Mouse (Mus musculus): ENCODE results near the gene Col25a1.
A peak's percentile ranks its signal among the peaks of the same experiment; 100 is the strongest.

Gene Col25a1

DNA sequence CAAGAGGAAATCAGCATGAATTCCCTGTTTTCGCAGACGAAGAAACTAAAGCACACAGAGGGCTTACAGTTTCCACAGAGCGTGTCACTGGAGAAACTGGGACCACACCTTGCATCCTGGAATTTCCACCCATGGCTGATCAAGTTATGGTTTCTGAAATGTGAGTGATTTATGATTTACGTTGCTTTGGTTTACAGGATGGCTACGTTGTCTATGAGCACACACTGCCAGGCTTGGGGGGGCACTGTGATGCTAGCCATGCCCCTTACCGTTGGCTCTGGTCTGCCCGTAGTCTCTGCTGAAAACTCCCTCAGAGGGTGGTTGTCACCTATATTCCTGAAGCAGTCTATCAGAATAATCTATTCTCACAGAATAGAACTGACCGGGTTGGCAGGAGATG is at the start of gene Col25a1:
Col25a1 (plus strand) TSS at position 301 of the 400 bp plus-strand sequence.
- DNase-seq (ENCODE audit: low spot score), result no peak

DNA sequence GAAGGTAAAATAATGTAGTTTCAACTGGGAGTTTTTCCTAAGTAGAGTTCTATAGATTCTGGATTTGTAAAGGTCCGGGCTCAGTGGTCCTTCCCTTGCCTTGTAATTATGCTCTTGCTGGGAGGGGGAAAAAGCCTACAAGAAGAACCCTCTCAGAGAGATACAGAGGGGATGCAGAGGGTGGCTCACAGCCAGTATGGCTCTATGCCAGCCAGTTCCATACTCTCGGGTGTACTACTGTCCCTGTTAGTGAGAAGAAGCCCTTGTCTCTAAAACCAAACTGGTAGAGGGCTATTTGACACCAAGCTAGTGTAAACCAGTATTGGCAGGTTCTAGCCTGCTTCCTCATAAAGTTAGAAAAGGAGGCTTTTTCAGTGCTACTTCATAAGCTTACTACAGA is 48.0 kb upstream of the Col25a1 start:
- no peak for DNase-seq (ENCODE audit: low spot score)

DNA sequence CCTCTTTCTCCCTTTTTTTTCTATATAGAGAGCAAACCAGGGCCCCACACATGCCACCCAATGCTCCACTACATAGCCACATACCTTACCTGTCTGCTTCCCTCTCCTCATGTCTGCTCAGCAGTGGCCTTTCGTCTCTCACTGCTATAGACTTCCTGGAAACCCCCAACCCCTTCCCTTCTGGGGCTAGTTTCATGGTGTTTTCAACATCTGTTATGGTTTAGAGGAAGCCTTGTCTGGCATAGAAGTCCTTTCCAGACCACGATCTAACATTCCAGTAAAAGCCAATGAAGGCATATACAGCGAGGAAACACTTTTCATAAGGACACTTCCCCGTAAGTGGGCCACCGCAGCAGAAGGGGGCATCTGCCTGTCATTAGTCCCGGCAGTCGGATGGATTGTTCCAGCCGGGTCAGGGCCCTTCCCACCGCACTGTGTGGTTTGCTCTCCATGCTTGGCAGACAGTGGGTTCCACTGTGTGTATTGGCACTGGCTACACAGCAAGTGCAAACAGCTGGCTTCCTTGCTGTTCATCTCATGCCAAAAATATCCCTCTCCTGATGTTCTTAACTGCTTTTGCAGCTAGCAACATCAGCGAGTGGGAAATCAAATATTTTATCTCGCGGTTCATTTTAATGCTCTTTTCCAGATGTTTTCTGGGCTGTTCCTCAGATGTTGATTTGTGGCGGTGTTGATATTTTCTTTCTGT is 44.8 kb upstream of the Col25a1 start:
- no peak for DNase-seq (ENCODE audit: low spot score)

DNA sequence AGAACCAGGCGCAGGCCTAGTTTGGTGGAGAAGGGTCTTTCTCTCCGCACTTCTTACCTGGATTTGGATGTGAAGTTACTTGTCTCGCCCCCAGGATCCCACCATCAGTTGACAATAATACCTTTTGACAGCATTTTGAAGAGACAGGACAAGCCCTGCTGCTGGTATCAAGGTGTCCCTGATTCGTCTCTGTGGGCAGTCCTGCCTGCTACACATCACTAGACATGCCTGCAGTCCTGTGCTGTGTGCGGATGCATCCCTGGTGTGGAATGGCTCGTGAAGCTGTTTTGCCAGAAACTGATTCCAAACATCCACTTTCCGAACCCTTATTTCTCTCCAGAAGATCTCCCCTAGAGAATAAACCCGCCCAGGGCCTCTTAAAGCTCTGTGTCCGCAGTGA is 43.8 kb upstream of the Col25a1 start:
- no peak for DNase-seq (ENCODE audit: low spot score)

DNA sequence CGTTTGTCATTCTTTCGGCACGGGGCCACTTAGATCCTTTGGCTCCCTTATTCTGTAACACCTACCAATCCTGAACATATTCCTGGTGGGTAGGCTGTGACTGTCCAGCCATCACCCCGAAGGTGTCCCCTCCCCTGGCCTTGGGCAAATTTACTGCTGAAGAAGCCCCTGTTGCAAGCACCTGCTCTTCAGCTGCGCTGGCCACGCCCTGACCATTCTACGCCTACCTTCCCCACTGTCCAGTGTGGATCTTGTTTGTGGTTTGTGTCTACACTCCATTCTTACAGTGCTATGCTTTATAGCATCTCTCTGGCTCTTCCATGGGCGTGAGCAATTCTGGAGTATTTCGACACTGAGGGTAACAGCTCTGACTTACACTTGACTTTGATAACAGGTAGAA is 42.6 kb upstream of the Col25a1 start:
- no peak for DNase-seq (ENCODE audit: low spot score)

DNA sequence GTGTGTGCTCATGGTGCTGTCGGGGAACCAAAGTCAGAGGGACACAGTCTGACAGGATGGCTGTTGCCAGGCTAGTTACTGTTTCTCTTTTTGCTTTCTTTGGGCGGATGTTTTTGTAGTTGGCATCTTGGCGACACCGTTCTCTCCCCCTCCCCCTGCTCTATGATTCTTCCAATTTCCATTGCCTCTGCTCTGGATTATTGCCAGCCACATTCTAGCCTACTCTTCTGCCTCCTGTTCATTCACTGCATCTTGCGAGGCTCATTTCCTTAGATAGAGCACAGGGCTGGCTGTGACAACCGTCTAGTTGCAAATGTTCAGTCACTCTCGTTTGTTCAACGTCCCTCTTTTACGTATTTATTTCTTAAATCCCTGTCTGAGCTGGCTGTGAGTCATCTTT is 40.8 kb upstream of the Col25a1 start:
- DNase-seq (ENCODE audit: low spot score), result no peak

DNA sequence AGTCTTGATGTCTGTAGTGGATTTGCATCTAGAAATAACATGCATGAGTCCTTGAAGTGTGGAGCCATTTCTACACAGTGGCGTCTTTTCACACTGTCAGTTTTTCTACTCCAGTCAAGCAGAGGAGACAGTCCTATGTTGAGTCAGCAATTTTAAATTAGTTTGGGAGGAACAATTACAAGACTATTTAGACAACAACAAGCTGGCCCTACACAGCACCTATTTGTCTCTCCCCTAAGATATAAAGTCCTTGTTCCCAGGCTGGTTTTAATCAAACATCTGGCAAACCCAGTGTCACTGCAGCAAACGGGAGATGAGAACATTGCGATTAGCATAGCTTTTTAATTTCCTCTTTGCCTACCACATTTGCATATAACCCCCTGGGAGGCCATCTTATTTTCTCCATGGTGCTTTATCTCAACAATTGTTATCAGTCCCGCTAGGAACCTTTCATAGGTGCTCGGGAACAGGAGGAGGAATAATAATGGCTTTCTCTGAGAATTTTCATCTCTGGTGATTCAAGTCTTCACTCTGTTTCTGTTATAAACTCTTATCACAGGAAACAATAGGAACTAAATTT is 37.1 kb upstream of the Col25a1 start:
- DNase-seq (ENCODE audit: low spot score), result no peak

DNA sequence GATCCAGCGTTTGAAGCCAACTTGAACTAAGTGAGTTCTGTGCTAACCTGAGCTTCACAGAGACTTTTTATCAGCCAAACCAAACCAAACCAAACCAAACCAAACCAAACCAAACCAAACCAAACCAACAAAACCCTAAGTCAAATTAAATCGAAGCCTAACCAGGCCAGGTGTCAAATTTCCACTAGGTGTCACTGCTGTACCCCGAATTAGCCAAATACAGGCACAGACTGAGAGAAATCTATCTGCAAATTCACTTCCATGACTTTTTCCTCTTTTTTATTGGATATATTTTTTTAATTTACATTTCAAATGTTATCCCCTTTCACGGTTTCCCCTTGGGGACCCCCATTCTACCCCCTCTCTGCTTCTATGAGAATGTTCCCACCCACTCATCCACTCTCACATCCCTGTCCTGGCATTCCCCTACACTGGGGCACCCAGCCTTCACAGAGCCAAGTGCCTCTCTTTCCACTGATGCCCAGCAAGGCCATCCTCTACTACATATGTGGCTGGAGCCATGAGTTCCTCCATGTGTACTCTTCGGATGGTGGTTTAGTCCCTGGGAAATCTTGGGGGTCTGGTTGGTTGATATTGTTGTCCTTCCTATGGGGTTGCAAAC is 36.0 kb upstream of the Col25a1 start:
- no peak for DNase-seq (ENCODE audit: low spot score)

DNA sequence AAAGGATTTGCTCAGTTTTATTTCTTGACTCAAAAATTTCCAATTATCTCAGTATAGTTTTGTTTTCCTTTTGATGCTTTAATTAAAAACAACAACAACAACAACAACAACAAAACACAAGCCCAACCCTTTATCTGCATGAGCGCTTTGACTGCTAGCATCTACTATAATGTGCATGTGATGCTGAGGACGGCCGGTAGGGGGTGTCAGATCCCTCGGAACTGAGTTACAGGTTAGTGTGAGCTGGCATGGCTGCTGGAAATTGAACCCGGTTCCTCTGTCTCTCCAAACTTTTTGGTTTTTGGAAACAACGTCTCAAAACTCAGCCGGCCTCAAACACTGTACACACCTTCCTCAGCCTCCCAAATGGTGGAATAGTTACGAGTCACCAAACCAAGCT is 27.8 kb upstream of the Col25a1 start:
- DNase-seq (ENCODE audit: low spot score), result peak; percentile 33

DNA sequence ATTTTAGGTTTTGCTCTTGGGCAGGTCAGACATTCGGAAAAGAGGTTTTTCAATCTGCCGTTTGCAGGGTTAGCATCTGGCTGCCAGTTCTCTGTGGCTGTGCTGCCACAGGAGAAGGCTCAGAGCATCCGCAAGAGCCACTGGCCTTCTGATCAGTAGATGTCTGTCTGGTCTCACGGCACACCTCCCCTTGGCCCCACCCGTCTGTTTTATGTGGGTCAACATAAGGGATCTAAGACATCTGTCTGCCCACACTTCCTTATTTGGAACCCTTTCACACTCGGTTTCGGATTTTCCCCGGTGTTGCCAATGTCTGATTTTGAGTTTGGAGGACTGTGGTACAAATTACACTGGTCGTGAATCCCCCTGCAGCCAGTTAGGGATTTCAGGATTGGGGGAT is 26.8 kb upstream of the Col25a1 start:
- DNase-seq (ENCODE audit: low spot score), result no peak

DNA sequence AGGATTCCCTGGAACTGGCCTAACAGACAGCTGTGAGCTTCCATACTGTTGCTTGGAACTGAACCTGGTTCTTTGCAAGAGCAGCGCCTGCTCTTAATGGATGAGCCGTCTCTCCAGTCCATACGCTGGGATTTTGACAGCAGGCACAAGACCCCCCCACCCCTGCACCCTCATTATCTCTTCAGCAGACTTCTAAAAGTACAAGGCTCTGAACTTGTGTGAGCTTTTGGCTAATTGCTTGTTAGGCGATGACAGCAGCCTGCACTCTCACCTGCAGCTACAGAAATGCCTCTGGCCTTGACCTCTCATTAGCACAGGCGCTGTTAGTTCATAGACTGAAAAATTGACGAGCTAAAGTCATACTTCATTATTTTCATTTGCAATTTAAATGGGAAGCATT is 14.4 kb upstream of the Col25a1 start:
- DNase-seq (ENCODE audit: low spot score), result no peak

DNA sequence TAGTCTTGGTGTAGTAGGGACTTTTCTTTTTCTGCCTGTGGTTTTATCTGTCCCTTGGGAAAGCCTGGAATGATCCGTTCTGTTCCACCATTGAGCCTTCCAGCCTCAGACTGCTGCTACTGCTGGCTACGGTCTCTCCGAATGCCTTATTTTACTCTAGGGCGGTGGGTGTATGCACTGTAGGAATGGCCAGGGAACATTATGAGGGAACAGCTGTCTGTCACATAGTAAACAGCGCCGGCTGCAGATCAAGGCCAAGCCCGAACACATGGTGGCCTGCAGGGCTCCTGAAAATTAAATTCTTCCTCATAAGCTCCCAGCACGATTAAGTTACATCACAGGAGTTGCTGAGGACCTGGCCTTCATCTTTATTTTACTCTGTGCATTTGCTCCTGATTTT is 3.5 kb upstream of the Col25a1 start:
- DNase-seq (ENCODE audit: low spot score), result no peak

DNA sequence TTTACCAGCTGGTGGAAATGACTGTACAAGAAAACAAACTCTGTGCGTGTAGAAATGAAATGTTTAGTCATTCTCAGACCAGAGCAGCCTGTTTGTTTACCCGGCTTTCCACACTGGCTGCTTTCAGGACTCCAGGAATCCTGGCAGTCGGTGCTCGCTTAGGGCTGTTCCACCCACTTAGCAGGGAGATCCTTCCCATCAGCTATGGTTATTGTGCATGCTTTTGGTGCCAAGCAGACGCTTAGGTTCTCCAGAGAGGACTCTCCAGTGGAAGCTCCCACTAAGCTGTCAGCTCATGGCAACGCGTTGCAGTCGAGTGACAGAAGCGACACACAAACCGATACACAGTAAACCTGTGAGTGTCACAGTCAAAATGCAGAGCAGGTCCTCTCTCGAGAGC is 2.7 kb upstream of the Col25a1 start:
- no peak for DNase-seq (ENCODE audit: low spot score)

DNA sequence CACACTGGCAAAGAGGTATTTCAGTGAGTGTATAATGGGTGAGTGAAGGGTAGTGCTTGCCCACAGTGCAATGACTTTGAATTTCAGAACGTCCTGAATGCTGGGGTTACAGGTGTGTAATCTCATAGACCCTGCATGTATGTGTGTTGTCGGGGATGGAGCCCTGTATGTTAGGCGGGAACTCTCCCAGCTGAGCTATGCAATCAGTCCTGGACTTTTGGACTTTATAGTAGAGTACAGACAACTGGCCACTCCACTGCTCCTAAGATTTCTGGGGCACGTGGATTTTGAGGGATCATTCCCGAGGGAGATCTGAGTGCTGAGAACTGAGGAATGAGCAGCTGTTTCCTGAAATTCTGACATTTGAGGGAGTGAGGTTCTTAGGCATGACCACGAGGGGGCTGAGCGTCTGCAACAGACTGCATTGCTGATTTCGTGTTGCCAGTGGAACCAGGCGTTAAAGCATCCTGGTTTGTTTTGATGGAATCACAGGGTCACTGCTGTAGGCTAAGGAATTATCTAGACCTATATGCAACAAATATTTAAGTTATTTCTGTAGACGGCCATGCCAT is 1.6 kb upstream of the Col25a1 start:
- no peak for DNase-seq (ENCODE audit: low spot score)

DNA sequence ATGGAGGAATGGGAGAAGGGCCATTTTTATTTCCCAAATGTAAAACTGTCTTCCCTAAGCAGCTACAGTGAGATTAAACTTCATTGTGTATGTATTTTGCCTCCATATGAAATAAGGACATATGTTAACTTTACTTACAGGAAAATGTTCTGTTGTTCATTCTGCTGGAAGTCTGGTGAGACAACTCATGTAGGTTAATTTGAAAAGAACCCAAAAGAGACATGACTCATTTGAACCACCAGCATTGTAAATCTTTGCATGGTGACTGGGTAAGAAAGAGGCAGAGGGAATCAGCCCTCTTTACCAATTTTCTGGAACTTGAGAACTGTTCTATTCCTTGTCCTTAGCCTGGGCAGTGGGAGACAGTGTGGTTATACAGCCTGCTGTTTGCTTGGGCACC is 5.9 kb downstream of the Col25a1 start:
- DNase-seq (ENCODE audit: low spot score), result no peak

DNA sequence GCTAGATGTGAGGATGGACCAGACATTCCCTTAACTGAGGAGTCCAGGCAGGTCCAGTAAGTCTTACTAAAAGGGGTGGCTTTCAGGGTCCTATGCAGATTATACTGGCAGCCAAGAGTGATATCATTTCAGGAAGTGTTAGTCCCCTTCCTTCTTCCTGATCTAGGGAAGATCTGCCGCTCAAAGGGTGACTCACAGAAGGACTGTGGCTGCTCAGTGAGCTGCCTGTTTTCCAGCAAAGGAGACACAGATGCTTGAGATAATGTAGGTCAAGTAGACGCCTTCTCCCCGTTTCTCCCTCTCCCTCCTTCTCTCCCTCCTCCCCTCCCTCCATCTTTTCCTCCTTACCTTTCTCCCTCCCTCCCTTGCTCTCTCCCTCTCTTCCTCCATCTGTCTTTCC is 6.3 kb downstream of the Col25a1 start:
- no peak for DNase-seq (ENCODE audit: low spot score)

DNA sequence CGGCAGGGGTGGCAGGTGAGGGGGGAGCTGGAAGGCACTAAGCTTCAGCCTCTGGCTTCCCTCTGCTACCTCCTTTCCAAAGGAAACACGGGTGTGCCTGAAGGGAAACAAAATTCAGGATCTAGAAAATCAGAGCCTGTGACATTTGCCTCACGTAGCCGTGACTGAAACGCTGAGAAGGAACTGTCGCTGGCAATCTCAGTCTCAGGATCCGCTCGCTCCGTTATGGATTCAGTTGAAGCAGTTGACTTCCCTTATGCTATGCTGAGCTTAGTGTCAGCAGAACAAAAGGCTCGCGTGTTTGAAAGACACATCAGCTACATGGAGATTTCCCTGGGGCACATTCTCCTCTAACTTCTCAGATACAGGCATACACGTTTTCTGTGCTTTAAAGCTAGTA is 14.6 kb downstream of the Col25a1 start:
- DNase-seq (ENCODE audit: low spot score), result no peak

DNA sequence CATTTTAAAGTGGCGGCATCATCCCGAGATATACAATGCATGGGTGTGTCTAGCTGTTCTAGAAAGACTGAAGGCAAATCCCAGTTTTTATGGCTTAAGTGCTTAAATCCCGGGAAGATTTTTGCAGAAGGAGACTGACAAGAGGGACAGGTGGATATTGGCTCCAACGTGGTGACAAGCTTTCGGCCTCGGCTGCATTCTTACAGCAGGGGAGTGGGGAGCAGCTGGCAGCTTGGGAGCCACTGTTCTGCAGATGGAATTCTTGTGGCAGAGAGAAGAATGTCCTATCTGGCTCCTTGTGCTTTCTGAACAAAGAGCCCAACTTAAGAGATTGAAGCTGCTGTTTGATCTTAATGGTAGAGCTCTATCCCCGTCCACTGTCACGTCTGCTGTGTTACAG is 16.5 kb downstream of the Col25a1 start:
- no peak for DNase-seq (ENCODE audit: low spot score)

DNA sequence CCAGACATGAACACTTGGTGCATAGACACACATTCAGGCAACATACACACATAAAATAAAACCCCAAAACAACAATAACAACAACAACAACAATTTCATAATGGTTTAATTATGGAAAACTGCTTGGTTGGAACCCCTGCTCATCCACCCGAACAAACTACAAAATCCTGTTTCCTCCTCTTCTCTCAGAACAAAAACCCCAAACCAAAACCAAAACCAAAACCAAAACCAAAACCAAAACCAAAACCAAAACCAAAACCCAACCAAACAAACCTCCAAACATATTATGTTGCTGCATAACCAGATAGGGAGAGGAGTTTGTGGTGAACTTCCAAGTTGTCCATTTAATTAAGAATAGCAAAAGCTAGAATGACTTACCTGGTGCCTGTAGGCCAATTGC is 17.9 kb downstream of the Col25a1 start:
- DNase-seq (ENCODE audit: low spot score), result no peak

DNA sequence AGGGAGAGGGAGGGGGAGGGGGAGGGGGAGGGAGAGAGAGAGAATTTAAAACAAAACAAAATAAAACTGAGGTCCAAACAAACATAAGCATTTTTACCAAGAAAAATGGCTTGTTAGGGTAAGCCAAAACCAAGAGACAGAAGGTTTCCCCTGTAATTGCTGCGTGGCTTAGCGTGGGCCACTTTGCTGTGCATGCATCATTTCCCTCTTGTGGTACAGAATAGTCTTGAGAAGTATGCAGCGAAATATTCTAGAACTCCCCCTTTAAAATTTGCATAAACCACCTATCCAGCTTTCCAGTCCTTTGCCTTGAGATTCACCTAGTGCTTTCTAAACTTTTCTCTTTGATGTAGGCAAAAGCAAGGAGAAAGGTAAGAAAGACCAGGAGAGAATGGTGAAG is 21.8 kb downstream of the Col25a1 start:
- no peak for DNase-seq (ENCODE audit: low spot score)

DNA sequence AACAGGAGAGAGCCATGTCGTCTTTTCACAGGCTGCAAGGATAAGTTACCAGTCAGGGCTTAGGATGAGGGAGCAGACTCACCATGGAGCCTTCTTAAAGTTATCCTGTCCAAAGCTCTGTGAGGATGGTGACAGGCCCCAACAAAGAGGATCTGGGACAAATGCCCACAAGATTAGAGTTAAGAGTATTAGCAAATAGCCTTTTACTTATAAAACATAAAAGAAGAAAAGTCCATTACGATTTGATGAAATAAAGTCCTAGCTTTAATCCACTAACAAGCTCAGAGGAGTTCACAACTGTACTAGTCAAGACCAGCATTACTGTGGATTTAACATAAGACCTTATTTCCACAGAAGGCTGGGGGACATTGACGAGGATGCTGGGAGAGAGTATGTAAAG is 26.2 kb downstream of the Col25a1 start:
- no peak for DNase-seq (ENCODE audit: low spot score)

DNA sequence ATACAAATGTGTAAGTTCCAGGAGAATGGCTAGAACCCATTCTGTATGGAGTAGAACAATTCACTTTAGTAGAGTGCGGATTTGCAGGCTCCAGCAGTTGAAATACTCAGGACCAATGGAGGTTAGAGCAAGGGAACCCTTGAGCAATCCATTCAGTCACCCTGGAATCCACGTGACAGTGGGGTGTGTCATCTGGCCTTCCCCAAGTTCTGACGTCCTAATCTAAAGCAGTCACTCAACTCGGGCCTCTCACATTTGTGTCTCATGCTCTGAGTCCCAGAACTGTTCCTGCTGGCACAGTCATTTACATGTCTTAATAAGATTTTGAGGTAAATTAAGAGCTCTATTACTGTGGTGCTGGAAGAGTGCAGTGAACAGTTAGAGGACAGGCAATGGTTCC is 28.6 kb downstream of the Col25a1 start:
- DNase-seq (ENCODE audit: low spot score), result no peak

DNA sequence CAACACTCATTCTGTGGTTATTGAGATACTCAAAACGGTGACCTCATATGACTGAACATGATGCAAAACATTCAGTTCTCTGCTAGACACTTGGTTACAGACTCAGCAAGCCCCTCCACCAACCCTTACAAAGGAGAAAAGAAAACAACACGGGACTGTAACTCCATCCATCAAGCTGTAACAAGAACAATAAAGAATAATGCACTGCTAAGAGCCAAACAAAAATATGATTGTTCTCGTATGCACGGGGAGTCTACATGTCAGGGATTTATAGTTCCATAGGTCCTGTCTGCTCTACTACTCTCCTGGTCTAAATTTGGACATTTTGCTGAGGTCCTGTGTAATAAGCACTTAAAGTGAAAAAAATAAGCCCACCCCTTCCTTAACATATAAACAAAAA is 29.6 kb downstream of the Col25a1 start:
- no peak for DNase-seq (ENCODE audit: low spot score)

Measured in testis, postnatal 14 days (tissue).